Mouse (Mus musculus) forebrain, embryonic 12.5 days (tissue): Measurements from ENCODE around the gene Tmem115. TPM values are rescaled to one million over a fixed set of nuclear protein-coding genes. Genes with fewer than 3 reads are reported as not detected.

Experiments
- ATAC-seq: fragments of 200-750 bp; cut with Nextera tagmentation; 2 replicates; pipeline ENCODE4 v1.8.0; 2017; ENCODE audit warnings: moderate TSS enrichment; ENCODE audit not compliant: low FRiP score
- H3K27ac ChIP-seq: fragments of 300-500 bp; sonication (generic); 2 replicates; pipeline ENCODE4 v1.5.1; 2016; ENCODE audit warnings: mild to moderate bottlenecking
- H3K27me3 ChIP-seq: fragments of 300-500 bp; sonication (generic); 2 replicates; pipeline ENCODE4 v1.6.1; 2016; ENCODE audit warnings: mild to moderate bottlenecking
- H3K36me3 ChIP-seq: fragments of 300-500 bp; sonication (generic); replicated peaks from 2 replicates; pipeline ENCODE4 v1.6.1; 2016; ENCODE audit warnings: mild to moderate bottlenecking
- H3K4me1 ChIP-seq: fragments of 300-500 bp; sonication (generic); 2 replicates; pipeline ENCODE4 v1.6.1; 2016
- H3K4me2 ChIP-seq: fragments of 300-500 bp; sonication (generic); 2 replicates; pipeline ENCODE4 v1.6.1; 2016; ENCODE audit warnings: mild to moderate bottlenecking, moderate library complexity
- H3K4me3 ChIP-seq: fragments of 300-500 bp; sonication (generic); replicated peaks from 2 replicates; pipeline ENCODE4 v1.5.1; 2016; ENCODE audit warnings: mild to moderate bottlenecking
- H3K9ac ChIP-seq: fragments of 300-500 bp; sonication (generic); 2 replicates; pipeline ENCODE4 v1.6.1; 2016; ENCODE audit warnings: mild to moderate bottlenecking
- H3K9me3 ChIP-seq: fragments of 300-500 bp; sonication (generic); 2 replicates; pipeline ENCODE4 v1.6.1; 2016
- WGBS: fragments of 180-500 bp; shearing (Covaris S2); methylation state at CpG from one replicate; pipeline ENCODE4 v1.1.7; 2016; 5-methylcytosine and 5-hydroxymethylcytosine counted together
- polyA plus RNA-seq: library from polyadenylated mRNA; unstranded; fragments of >200 nt; fragmentation: Nextera tagmentation; extraction: Ambion mirVana; gene quantifications from 2 replicates; pipeline ENCODE4 v1.2.1, GENCODE M21; 2016

Gene Tmem115
- polyA plus RNA-seq, result 43.3 and 45.0 TPM in 2 replicates

DNA sequence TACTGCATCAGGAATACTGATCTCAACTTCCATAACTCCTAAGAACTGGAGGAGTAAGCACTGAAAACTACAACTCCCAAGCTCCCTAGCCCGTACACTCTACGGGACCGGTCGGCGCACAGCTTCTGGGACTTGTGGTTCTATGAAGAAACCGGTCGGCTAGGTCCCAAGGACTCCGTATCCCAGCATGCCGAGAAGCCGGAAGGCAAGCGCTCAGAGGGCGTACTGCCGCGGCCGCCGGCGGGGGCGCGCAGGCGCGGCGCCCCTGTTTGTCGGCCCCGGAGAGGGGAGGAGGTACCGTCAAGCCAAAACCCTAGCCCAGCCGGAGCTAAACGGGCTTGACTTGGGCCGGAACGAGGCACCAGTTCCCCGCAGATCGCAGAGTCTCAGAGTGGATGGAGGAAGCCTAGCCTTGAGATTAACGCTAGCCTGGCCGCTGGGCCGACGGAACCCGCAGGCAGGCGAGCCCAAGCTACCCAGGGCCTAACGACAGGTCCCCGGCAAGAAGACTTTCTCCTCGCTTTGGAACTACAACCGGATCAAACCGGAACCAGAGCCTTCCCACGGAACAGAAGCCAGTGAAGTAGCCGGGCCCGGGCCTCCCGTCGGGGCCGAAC is at the start of gene Tmem115:
Tmem115 (plus strand) TSS at position 155 of the 617 bp plus-strand sequence.
- H3K9me3 ChIP-seq, result no peaks in the 10 kb centered on the region
- ATAC-seq, result peak; percentile 98
- peaks cover 17% of the 10 kb centered on the region for H3K36me3 ChIP-seq
- peaks cover 34% of the 10 kb centered on the region for H3K4me1 ChIP-seq
- H3K9ac ChIP-seq, result peak within 1 kb of the TSS; percentile 88
- H3K4me2 ChIP-seq, result peak within 1 kb of the TSS; percentile 100
- peaks cover 11% of the 10 kb centered on the region; the same call in 1 of the 2 replicates for H3K27me3 ChIP-seq
- H3K4me3 ChIP-seq, result peak within 1 kb of the TSS; percentile 79
- WGBS, result under 1% methylated on average over 47 of the region's 48 CpGs
- peak within 1 kb of the TSS; percentile 33 for H3K27ac ChIP-seq

GRCm38 (mm10) chr9:107484302-107484701 is 49.4 kb upstream of the Tmem115 start:
- no peak overlapping the region for H3K4me2 ChIP-seq
- H3K27ac ChIP-seq, result peak overlapping the region; percentile 91
- 0 out of 2 replicates have a peak, but pooled peaks cover 3% of the 10 kb centered on the region for H3K27me3 ChIP-seq
- no peaks in the 10 kb centered on the region for H3K36me3 ChIP-seq
- peak; percentile 57 for ATAC-seq
- H3K9ac ChIP-seq, result no peak overlapping the region
- H3K4me3 ChIP-seq, result no peak overlapping the region
- WGBS, result 44% methylated on average over 17 of the region's 17 CpGs
- peaks cover 65% of the 10 kb centered on the region for H3K4me1 ChIP-seq
- H3K9me3 ChIP-seq, result no peaks in the 10 kb centered on the region

- Histone ChIP-seq H3K4me2 (no peak overlapping the region), H3K4me3 (no peak overlapping the region), H3K4me1 (peaks cover 60% of the 10 kb centered on the region), H3K27me3 (0 out of 2 replicates have a peak, but pooled peaks cover 3% of the 10 kb centered on the region), H3K27ac (peak overlapping the region; percentile 91), H3K9ac (no peak overlapping the region), H3K9me3 (no peaks in the 10 kb centered on the region), H3K36me3 (no peaks in the 10 kb centered on the region)
- no peak for ATAC-seq
- WGBS, result 77% methylated on average over 6 of the region's 6 CpGs
Measured at GRCm38 (mm10) chr9:107484766-107485165, 49.0 kb upstream of the Tmem115 start.

DNA sequence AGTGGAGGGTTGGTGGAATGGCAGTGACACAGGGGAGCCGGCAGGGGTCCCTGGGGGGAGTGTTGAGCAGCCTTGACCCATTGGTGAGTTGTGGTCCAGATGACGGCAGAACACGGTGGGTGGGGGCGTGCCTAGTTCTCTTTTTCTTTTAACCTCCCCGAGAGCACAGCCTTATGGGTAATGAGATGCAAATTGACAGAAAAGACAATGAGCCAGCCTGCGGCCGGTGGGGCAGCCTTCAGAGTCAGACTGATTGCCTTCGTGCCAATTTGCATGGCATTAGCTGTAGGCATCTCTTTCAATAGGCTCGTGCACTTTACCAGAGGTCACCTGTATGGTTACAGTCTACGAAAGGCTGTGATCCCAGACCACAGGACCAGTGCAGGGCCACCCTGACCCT is 47.7 kb upstream of the Tmem115 start:
- peaks cover 47% of the 10 kb centered on the region for H3K4me1 ChIP-seq
- WGBS, result 23% methylated on average over 10 of the region's 10 CpGs
- H3K9me3 ChIP-seq, result no peaks in the 10 kb centered on the region
- no peaks in the 10 kb centered on the region for H3K36me3 ChIP-seq
- peak; percentile 56 for ATAC-seq
- no peak overlapping the region for H3K9ac ChIP-seq
- no peaks in the 10 kb centered on the region for H3K27me3 ChIP-seq
- H3K4me3 ChIP-seq, result no peak overlapping the region
- no peak overlapping the region for H3K4me2 ChIP-seq
- H3K27ac ChIP-seq, result peak overlapping the region; percentile 91

GRCm38 (mm10) chr9:107486507-107487225 is 47.1 kb upstream of the Tmem115 start:
- no peak overlapping the region for H3K9ac ChIP-seq
- peaks cover 41% of the 10 kb centered on the region for H3K4me1 ChIP-seq
- no peaks in the 10 kb centered on the region for H3K27me3 ChIP-seq
- H3K4me2 ChIP-seq, result no peak overlapping the region
- H3K4me3 ChIP-seq, result no peak overlapping the region
- WGBS, result 60% methylated on average over 6 of the region's 6 CpGs
- ATAC-seq, result 0 out of 2 replicates have a peak, but pooled peaks have one; percentile 15
- peak overlapping the region; percentile 91 for H3K27ac ChIP-seq
- no peaks in the 10 kb centered on the region for H3K9me3 ChIP-seq
- no peaks in the 10 kb centered on the region for H3K36me3 ChIP-seq

DNA sequence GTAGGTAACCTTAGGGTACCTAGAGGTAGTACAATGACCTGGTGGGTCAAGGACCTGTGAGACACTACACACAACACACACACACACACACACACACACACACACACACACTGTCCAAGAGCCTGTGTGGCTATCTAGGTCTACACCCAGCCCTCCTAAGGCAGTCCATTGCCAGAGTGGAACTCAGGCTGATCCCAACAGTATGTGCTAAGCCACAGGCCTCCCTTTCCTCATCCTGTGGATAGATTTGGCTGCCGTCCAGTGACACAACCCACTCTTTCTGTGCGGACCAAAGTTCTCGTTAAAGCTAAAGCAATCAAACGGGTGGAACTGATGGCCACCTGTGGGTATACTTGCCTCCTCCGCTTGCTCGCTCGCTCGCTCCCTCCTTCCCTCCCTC is 43.6 kb upstream of the Tmem115 start:
- Histone ChIP-seq H3K4me3 (no peak overlapping the region), H3K27me3 (no peaks in the 10 kb centered on the region), H3K9me3 (no peaks in the 10 kb centered on the region), H3K4me1 (peaks cover 43% of the 10 kb centered on the region), H3K36me3 (no peaks in the 10 kb centered on the region), H3K27ac (no peak overlapping the region), H3K9ac (no peak overlapping the region), H3K4me2 (no peak overlapping the region)
- WGBS, result 59% methylated on average over 8 of the region's 8 CpGs
- no peak for ATAC-seq

DNA sequence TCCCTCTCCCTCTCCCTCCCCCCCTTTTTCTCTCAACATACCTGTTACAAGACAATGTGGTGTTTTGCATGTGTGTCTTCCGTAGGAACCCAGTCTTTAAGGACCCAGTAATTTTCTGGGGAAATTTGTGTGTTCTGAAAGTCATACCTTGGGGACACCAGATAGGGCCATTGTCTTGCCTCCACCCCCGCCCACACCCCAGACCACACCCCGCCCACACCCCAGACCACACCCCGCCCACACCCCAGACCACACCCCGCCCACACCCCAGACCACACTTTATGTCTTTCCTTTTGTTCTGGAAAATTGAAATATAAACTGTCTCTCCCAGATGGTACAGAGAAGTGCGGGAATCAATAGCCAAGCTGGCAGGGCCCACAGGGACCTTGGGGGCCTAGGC is 43.1 kb upstream of the Tmem115 start:
- Histone ChIP-seq H3K27ac (no peak overlapping the region), H3K4me1 (peaks cover 39% of the 10 kb centered on the region), H3K4me2 (no peak overlapping the region), H3K27me3 (no peaks in the 10 kb centered on the region), H3K9me3 (no peaks in the 10 kb centered on the region), H3K9ac (no peak overlapping the region), H3K36me3 (no peaks in the 10 kb centered on the region), H3K4me3 (no peak overlapping the region)
- no peak for ATAC-seq
- 78% methylated on average over 6 of the region's 6 CpGs for WGBS

- Histone ChIP-seq H3K4me1 (peaks cover 22% of the 10 kb centered on the region), H3K9me3 (no peaks in the 10 kb centered on the region), H3K27me3 (0 out of 2 replicates have a peak, but pooled peaks cover 6% of the 10 kb centered on the region), H3K4me3 (no peak overlapping the region), H3K36me3 (peaks cover 3% of the 10 kb centered on the region; the same call in 1 of the 2 replicates), H3K4me2 (no peak overlapping the region), H3K27ac (no peak overlapping the region), H3K9ac (no peak overlapping the region)
- 56% methylated on average over 1 of the region's 1 CpGs for WGBS
- ATAC-seq, result no peak
Measured at GRCm38 (mm10) chr9:107493511-107493910, 40.2 kb upstream of the Tmem115 start.

GRCm38 (mm10) chr9:107494238-107494637 is 39.5 kb upstream of the Tmem115 start:
- Histone ChIP-seq H3K4me2 (no peak overlapping the region; the same call in 1 of the 2 replicates), H3K27ac (no peak overlapping the region; the same call in 1 of the 2 replicates), H3K27me3 (0 out of 2 replicates have a peak, but pooled peaks cover 6% of the 10 kb centered on the region), H3K4me3 (no peak overlapping the region), H3K9ac (no peak overlapping the region), H3K4me1 (peaks cover 22% of the 10 kb centered on the region), H3K36me3 (peaks cover 3% of the 10 kb centered on the region; the same call in 1 of the 2 replicates), H3K9me3 (no peaks in the 10 kb centered on the region)
- WGBS, result 19% methylated on average over 12 of the region's 12 CpGs
- 0 out of 2 replicates have a peak, but pooled peaks have one; percentile 22 for ATAC-seq

- WGBS, result 90% methylated on average over 3 of the region's 3 CpGs
- Histone ChIP-seq H3K4me1 (peaks cover 22% of the 10 kb centered on the region), H3K9me3 (no peaks in the 10 kb centered on the region), H3K9ac (no peak overlapping the region), H3K27ac (no peak overlapping the region), H3K27me3 (0 out of 2 replicates have a peak, but pooled peaks cover 6% of the 10 kb centered on the region), H3K36me3 (peaks cover 3% of the 10 kb centered on the region; the same call in 1 of the 2 replicates), H3K4me2 (no peak overlapping the region), H3K4me3 (no peak overlapping the region)
- ATAC-seq, result no peak
Measured at GRCm38 (mm10) chr9:107496359-107496758, 37.4 kb upstream of the Tmem115 start.

DNA sequence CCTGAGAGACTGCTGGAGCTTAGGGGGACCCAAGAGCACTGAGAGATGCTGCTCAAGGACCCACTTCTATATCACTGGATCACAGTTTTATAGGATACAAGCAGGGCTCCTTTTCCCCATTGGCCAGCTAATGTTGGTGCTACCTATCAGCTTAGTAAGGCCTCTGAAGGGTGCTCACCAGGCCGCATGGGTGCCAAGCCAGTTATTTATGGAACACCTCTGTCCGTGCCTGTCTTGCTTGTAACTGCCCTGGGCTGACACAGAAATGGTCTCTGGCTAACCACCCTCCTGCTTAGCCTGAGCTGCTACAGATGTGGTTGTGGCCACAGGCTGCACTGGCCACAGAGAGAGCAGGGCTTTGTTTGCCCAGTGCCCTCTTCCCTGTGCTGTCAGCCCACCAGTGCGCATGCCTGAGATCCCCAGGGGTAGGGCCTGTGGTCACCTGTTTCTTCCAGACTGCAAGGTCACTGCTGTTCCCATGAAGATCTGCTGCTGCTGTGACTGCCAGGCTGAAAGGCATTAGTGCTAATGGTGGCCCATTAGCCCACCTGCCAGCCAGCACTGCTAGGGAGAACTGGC is 32.9 kb upstream of the Tmem115 start:
- WGBS, result 93% methylated on average over 3 of the region's 3 CpGs
- H3K9ac ChIP-seq, result no peak overlapping the region
- no peak overlapping the region for H3K4me3 ChIP-seq
- H3K27ac ChIP-seq, result no peak overlapping the region
- H3K36me3 ChIP-seq, result peaks cover 3% of the 10 kb centered on the region; the same call in 1 of the 2 replicates
- H3K27me3 ChIP-seq, result 0 out of 2 replicates have a peak, but pooled peaks cover 6% of the 10 kb centered on the region
- H3K4me1 ChIP-seq, result peaks cover 22% of the 10 kb centered on the region
- no peak for ATAC-seq
- H3K4me2 ChIP-seq, result no peak overlapping the region
- no peaks in the 10 kb centered on the region for H3K9me3 ChIP-seq
